Mouse (Mus musculus): ENCODE results near the gene Tmem63b.

Tmem63b gene

DNA sequence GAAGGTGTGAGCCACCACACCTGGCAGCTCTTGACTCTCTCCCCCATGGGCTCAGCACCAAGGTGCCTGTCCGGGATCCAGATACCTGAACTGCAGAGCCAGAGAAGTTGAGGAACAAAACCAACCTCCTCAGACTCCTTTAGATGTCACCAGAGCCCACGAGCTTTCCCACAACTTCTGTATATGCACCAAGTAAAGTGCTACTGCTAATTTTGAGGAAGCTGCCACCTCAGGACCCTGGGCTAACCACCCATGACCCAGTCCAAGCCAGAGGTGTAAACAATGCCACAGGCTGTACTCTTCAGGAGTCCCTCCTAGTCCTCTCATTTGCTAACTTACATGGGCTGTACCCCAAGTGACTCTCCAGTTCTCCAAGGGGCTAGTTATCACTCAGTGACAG, 14.1 kb downstream of the Tmem63b start:
- no peak for DNase-seq (ENCODE audit: inconsistent ontology term)

DNA sequence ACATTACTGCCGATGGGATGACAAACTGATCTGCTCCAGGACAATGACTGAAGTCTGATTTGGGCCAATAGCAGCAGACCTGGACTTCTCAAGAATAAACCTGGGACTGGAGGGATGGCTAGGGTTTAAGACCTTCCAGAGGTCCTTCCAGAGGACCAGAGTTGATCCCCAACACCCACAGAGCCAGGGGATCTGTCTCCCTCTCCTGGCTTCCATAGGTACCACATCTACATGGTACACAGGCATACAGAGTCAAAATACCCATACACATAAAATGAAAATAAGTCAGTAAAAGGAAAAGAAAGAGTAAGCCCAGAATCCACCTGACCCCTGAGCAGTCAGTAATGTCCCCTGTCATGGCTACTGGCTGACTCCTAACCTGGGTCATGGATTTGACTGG, 14.9 kb downstream of the Tmem63b start:
- DNase-seq (ENCODE audit: inconsistent ontology term): no peak

GRCm38 (mm10) chr17:45667986-45668385, 18.7 kb downstream of the Tmem63b start:
- DNase-seq (ENCODE audit: inconsistent ontology term): no peak

- no peak for DNase-seq (ENCODE audit: inconsistent ontology term)
These were observed 19.2 kb downstream of the Tmem63b start for GRCm38 (mm10) chr17:45667481-45667880.

GRCm38 (mm10) chr17:45666091-45666490, 20.6 kb downstream of the Tmem63b start:
- DNase-seq (ENCODE audit: inconsistent ontology term): no peak

DNA sequence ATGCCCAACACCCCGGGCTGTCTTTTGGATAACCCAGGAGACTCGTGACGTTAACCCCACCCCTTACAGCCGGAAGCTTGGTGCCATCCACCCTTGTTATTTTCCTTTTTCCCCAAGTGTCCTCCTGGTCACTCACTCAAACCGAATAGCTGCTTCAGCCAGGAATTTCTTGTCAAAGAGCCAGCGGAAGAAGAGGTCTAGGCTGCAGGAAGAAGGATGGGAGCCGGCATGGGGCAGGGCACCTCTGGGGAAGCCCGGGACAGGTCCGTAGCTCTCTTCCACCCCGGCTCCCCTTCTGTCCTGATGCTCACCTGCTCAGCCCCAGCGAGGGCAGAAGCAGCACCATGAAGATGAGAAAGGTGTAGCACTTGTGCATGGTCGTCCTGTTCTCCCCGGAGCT, 22.1 kb downstream of the Tmem63b start:
- no peak for DNase-seq (ENCODE audit: inconsistent ontology term)

DNA sequence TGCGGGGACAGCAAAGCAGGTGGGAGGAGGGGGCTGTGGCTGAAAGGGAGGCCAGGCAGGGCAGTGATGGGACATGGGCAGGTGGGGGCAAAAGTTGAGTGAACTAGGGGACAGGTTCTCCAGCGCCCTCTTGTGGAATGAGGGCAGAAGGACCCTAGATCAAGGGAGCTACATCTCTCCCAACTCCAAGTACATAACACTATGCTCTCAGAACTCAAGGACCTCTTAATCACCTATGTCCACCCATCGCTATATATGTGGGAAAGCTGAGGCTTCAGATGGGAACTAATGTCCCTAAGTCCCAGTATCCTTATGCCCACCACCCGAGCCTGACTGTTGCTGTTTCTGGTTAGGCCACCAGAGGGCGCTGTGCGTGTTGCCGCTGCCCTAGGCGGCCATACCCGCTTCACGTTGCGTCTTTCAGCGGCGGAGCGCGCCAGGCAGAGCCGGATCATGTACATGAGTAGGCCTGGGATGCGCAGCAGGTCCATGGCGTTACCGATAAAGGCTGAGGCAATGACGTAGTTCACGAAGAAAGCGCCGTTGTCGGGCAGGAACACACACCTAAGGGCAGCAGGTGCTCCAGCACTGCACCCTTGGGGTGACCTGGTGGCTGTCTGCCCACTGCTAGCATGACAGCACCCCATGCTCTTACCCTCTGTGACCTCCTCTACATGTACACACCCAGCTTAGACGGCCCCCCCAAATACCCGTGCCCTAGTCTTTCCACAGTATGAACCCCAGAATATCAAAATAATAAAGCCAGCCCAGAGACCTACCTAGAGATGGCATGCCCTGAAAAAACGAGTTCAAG, 23.4 kb downstream of the Tmem63b start:
- peak; percentile 48 for DNase-seq (ENCODE audit: inconsistent ontology term)

GRCm38 (mm10) chr17:45659225-45659624, 27.5 kb downstream of the Tmem63b start, which contains the start of gene Capn11:
Gene Capn11, minus strand, starts transcription at chr17:45659325.
- DNase-seq (ENCODE audit: inconsistent ontology term): no peak

DNA sequence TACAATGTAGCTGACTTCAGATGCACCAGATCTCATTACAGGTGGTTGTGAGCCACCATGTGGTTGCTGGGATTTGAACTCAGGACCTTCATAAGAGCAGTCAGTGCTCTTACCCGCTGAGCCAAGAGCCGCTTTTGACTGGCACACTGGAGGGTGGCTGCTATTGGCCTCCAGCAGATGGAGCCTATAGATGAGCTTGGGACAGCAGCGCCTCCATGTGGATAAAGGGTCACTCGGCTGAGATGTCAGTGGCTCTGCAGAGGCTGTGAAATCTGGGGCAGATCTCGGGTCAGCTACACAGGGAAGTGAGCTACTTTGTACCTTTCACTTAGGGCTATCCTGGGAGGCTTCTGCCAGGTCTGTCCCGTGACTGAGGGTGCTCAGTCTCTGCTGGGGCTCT, 30.9 kb downstream of the Tmem63b start:
- DNase-seq (ENCODE audit: inconsistent ontology term): peak; percentile 14

- DNase-seq (ENCODE audit: inconsistent ontology term): no peak
These were observed 33.5 kb downstream of the Tmem63b start for GRCm38 (mm10) chr17:45653233-45653632.

- DNase-seq (ENCODE audit: inconsistent ontology term): no peak
These were observed 42.5 kb downstream of the Tmem63b start for GRCm38 (mm10) chr17:45644185-45644584.

GRCm38 (mm10) chr17:45642701-45643100, 44.0 kb downstream of the Tmem63b start:
- DNase-seq (ENCODE audit: inconsistent ontology term): peak; percentile 57

GRCm38 (mm10) chr17:45641981-45642380, 44.7 kb downstream of the Tmem63b start:
- DNase-seq (ENCODE audit: inconsistent ontology term): no peak

- no peak for DNase-seq (ENCODE audit: inconsistent ontology term)
These were observed 48.0 kb downstream of the Tmem63b start for GRCm38 (mm10) chr17:45638596-45639295.

DNA sequence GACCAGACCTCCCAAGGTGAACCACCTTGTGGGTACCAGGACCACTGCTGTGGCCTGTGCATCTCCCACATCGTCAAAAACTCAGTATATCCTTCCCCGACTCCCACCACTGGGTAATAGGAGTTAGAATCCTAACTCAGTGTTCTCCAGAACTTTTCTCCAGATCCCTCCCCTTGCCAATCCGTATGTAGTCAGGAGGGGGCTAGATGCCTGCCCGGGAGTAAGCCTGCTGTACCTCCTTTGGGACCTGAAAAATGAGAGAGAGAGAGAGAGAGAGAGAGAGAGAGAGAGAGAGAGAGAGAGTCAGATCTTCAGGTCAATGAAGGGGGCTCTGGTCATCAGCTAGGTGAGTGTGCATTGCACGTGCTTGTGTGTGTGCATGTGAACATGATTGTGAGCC, 52.7 kb downstream of the Tmem63b start:
- DNase-seq (ENCODE audit: inconsistent ontology term): no peak

- no peak for DNase-seq (ENCODE audit: inconsistent ontology term)
These were observed 54.8 kb downstream of the Tmem63b start for GRCm38 (mm10) chr17:45631940-45632339.

- DNase-seq (ENCODE audit: inconsistent ontology term): no peak
These were observed 55.7 kb downstream of the Tmem63b start for GRCm38 (mm10) chr17:45630992-45631391.

GRCm38 (mm10) chr17:45629861-45630694, 56.6 kb downstream of the Tmem63b start:
- peak; percentile 66 for DNase-seq (ENCODE audit: inconsistent ontology term)

- no peak for DNase-seq (ENCODE audit: inconsistent ontology term)
These were observed 57.5 kb downstream of the Tmem63b start for GRCm38 (mm10) chr17:45628885-45629855.

DNA sequence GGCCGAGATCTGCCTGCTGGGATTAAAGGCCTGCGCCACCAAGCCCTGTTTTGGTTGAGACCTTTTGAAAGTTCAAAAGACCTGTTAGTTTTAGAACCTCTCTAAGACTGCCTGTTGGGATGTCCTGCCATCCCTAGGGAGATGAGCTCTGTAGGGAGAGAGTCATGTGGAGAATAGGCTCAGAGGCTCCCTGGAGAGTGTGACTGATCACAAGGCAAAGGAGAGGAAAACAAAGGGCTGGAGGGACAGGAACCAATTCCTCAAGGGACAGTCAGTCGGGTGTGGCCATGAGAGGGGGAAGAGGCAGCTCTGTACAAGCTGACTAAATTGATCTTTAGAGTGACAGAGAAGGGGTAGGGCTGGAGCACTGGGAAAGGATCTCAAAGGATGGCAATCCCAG, 58.5 kb downstream of the Tmem63b start:
- no peak for DNase-seq (ENCODE audit: inconsistent ontology term)

- DNase-seq (ENCODE audit: inconsistent ontology term): peak; percentile 87
These were observed 60.0 kb downstream of the Tmem63b start for GRCm38 (mm10) chr17:45626577-45627134.

Measured in Muller cell, postnatal 12 days (primary cell).